Mouse (Mus musculus): ENCODE data around the gene Dhx16. TPM values are rescaled to one million over a fixed set of nuclear protein-coding genes. Genes with fewer than 3 reads are reported as not detected.
"Not testable (repeated sequence)": the region's sequence is repeated elsewhere in the genome, so short reads cannot be mapped to it uniquely, and the experiment has no call there.

Dhx16 gene
- polyA plus RNA-seq, 1 experiment: 42.4 TPM

- TF ChIP-seq MYOD1 (IDR thresholded peaks at IDR 0.05; ENCODE audit: control insufficient read depth, insufficient read length, low read depth) (no peak), MYOG (IDR thresholded peaks at IDR 0.05; ENCODE audit: control insufficient read depth, extremely low read depth, insufficient read length) (no peak), MAX (IDR thresholded peaks at IDR 0.05) (no peak), CEBPB (IDR thresholded peaks at IDR 0.05; ENCODE audit: low read depth) (no peak)
- Histone ChIP-seq H3ac (ENCODE audit: control insufficient read depth, insufficient read length, low read depth) (peak overlapping the region; percentile 55), H3K79me2 (ENCODE audit: control insufficient read depth, insufficient read depth) (peaks cover 71% of the 10 kb centered on the region), H3K79me3 (ENCODE audit: low read depth) (peaks cover 48% of the 10 kb centered on the region), H3K36me3 (ENCODE audit: control insufficient read depth, insufficient read depth) (peaks cover 33% of the 10 kb centered on the region), H3K4me3 (ENCODE audit: insufficient read depth, poor library complexity, severe bottlenecking) (peak overlapping the region; percentile 28), H3K27me3 (ENCODE audit: control insufficient read depth, insufficient read depth, insufficient read length) (no peaks in the 10 kb centered on the region)
Observed at GRCm38 (mm10) chr17:35838570-35838969, 41.0 kb upstream of the Dhx16 start.

GRCm38 (mm10) chr17:35839002-35839401, 40.6 kb upstream of the Dhx16 start:
- H3K27me3 ChIP-seq (ENCODE audit: control insufficient read depth, insufficient read depth, insufficient read length): not testable (repeated sequence)

DNA sequence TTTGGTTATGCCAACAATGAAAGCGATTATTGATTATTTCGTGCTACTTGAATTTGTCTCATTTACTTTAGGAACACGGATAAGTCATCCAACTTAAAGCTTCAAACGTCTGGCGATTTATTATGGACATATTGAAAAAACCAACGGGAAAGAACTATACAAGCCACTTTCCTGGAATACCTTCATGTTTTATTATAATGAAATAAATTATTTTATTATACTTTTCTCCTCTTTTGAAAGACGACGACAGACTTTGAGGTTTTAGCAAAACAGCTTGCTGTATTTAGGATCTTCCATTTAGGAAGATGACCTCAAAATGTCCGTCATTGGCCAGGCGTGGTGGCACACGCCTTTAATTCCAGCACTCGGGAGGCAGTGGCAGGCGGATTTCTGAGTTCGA, 39.1 kb upstream of the Dhx16 start:
- peaks cover 19% of the 10 kb centered on the region for H3K36me3 ChIP-seq (ENCODE audit: control insufficient read depth, insufficient read depth)
- H3K4me3 ChIP-seq (ENCODE audit: insufficient read depth, poor library complexity, severe bottlenecking): no peak overlapping the region
- H3K27me3 ChIP-seq (ENCODE audit: control insufficient read depth, insufficient read depth, insufficient read length): no peaks in the 10 kb centered on the region
- no peak overlapping the region for H3ac ChIP-seq (ENCODE audit: control insufficient read depth, insufficient read length, low read depth)
- H3K79me2 ChIP-seq (ENCODE audit: control insufficient read depth, insufficient read depth): peaks cover 51% of the 10 kb centered on the region
- TF ChIP-seq MYOD1 (IDR thresholded peaks at IDR 0.05; ENCODE audit: control insufficient read depth, insufficient read length, low read depth): no peak
- TF ChIP-seq CEBPB (IDR thresholded peaks at IDR 0.05; ENCODE audit: low read depth): no peak
- TF ChIP-seq MYOG (IDR thresholded peaks at IDR 0.05; ENCODE audit: control insufficient read depth, extremely low read depth, insufficient read length): no peak
- no peak for TF ChIP-seq CTCF (IDR thresholded peaks at IDR 0.05; ENCODE audit: control insufficient read depth, insufficient read depth, insufficient read length)
- no peak for TF ChIP-seq MAX (IDR thresholded peaks at IDR 0.05)
- no peak for TF ChIP-seq USF1 (IDR thresholded peaks at IDR 0.05; ENCODE audit: low read depth)
- no peak for TF ChIP-seq FOSL1 (IDR thresholded peaks at IDR 0.05; ENCODE audit: insufficient read depth, low read length, poor library complexity, severe bottlenecking)
- peaks cover 30% of the 10 kb centered on the region for H3K79me3 ChIP-seq (ENCODE audit: low read depth)

More at GRCm38 (mm10) chr17:35839002-35839401, 40.6 kb upstream of the Dhx16 start:
- Histone ChIP-seq H3K79me2 (ENCODE audit: control insufficient read depth, insufficient read depth) (peaks cover 67% of the 10 kb centered on the region), H3K79me3 (ENCODE audit: low read depth) (peaks cover 44% of the 10 kb centered on the region), H3K4me3 (ENCODE audit: insufficient read depth, poor library complexity, severe bottlenecking) (peak overlapping the region; percentile 28), H3ac (ENCODE audit: control insufficient read depth, insufficient read length, low read depth) (peak overlapping the region; percentile 32), H3K36me3 (ENCODE audit: control insufficient read depth, insufficient read depth) (peaks cover 29% of the 10 kb centered on the region)

- Histone ChIP-seq H3K36me3 (ENCODE audit: control insufficient read depth, insufficient read depth) (peaks cover 19% of the 10 kb centered on the region), H3K79me3 (ENCODE audit: low read depth) (peaks cover 22% of the 10 kb centered on the region), H3K4me3 (ENCODE audit: insufficient read depth, poor library complexity, severe bottlenecking) (peak within 1 kb of the TSS; percentile 44), H3ac (ENCODE audit: control insufficient read depth, insufficient read length, low read depth) (peak within 1 kb of the TSS; percentile 57), H3K79me2 (ENCODE audit: control insufficient read depth, insufficient read depth) (peaks cover 44% of the 10 kb centered on the region), H3K27me3 (ENCODE audit: control insufficient read depth, insufficient read depth, insufficient read length) (no peaks in the 10 kb centered on the region)
- no peak for TF ChIP-seq MYOG (IDR thresholded peaks at IDR 0.05; ENCODE audit: control insufficient read depth, extremely low read depth, insufficient read length)
- peak; percentile 35 for TF ChIP-seq CEBPB (IDR thresholded peaks at IDR 0.05; ENCODE audit: low read depth)
- TF ChIP-seq MYOD1 (IDR thresholded peaks at IDR 0.05; ENCODE audit: control insufficient read depth, insufficient read length, low read depth): peak; percentile 4
- TF ChIP-seq MAX (IDR thresholded peaks at IDR 0.05): peak; percentile 52
- TF ChIP-seq USF1 (IDR thresholded peaks at IDR 0.05; ENCODE audit: low read depth): no peak
Observed at GRCm38 (mm10) chr17:35841076-35841950, 38.3 kb upstream of the Dhx16 start, which contains the start of gene Mdc1. Gene Mdc1 (plus strand): TSS chr17:35841515.

GRCm38 (mm10) chr17:35842006-35842405, 37.6 kb upstream of the Dhx16 start:
- Histone ChIP-seq H3K79me3 (ENCODE audit: low read depth) (peaks cover 16% of the 10 kb centered on the region), H3K27me3 (ENCODE audit: control insufficient read depth, insufficient read depth, insufficient read length) (no peaks in the 10 kb centered on the region), H3K4me3 (ENCODE audit: insufficient read depth, poor library complexity, severe bottlenecking) (peak overlapping the region; percentile 44), H3ac (ENCODE audit: control insufficient read depth, insufficient read length, low read depth) (peak overlapping the region; percentile 57), H3K79me2 (ENCODE audit: control insufficient read depth, insufficient read depth) (peaks cover 37% of the 10 kb centered on the region), H3K36me3 (ENCODE audit: control insufficient read depth, insufficient read depth) (peaks cover 20% of the 10 kb centered on the region)
- TF ChIP-seq CTCF (IDR thresholded peaks at IDR 0.05; ENCODE audit: control insufficient read depth, insufficient read depth, insufficient read length) (no peak), USF1 (IDR thresholded peaks at IDR 0.05; ENCODE audit: low read depth) (no peak), MYOD1 (IDR thresholded peaks at IDR 0.05; ENCODE audit: control insufficient read depth, insufficient read length, low read depth) (no peak), MAX (IDR thresholded peaks at IDR 0.05) (no peak), MYOG (IDR thresholded peaks at IDR 0.05; ENCODE audit: control insufficient read depth, extremely low read depth, insufficient read length) (no peak), FOSL1 (IDR thresholded peaks at IDR 0.05; ENCODE audit: insufficient read depth, low read length, poor library complexity, severe bottlenecking) (no peak), CEBPB (IDR thresholded peaks at IDR 0.05; ENCODE audit: low read depth) (no peak)

GRCm38 (mm10) chr17:35843514-35843913, 36.1 kb upstream of the Dhx16 start:
- Histone ChIP-seq H3K36me3 (ENCODE audit: control insufficient read depth, insufficient read depth) (peaks cover 35% of the 10 kb centered on the region), H3K4me3 (ENCODE audit: insufficient read depth, poor library complexity, severe bottlenecking) (no peak overlapping the region), H3K79me2 (ENCODE audit: control insufficient read depth, insufficient read depth) (peaks cover 25% of the 10 kb centered on the region), H3K27me3 (ENCODE audit: control insufficient read depth, insufficient read depth, insufficient read length) (no peaks in the 10 kb centered on the region), H3K79me3 (ENCODE audit: low read depth) (peaks cover 6% of the 10 kb centered on the region), H3ac (ENCODE audit: control insufficient read depth, insufficient read length, low read depth) (no peak overlapping the region)
- TF ChIP-seq MYOG (IDR thresholded peaks at IDR 0.05; ENCODE audit: control insufficient read depth, extremely low read depth, insufficient read length): no peak
- no peak for TF ChIP-seq MAX (IDR thresholded peaks at IDR 0.05)
- TF ChIP-seq CEBPB (IDR thresholded peaks at IDR 0.05; ENCODE audit: low read depth): no peak
- TF ChIP-seq FOSL1 (IDR thresholded peaks at IDR 0.05; ENCODE audit: insufficient read depth, low read length, poor library complexity, severe bottlenecking): no peak
- TF ChIP-seq CTCF (IDR thresholded peaks at IDR 0.05; ENCODE audit: control insufficient read depth, insufficient read depth, insufficient read length): no peak
- no peak for TF ChIP-seq MYOD1 (IDR thresholded peaks at IDR 0.05; ENCODE audit: control insufficient read depth, insufficient read length, low read depth)
- no peak for TF ChIP-seq USF1 (IDR thresholded peaks at IDR 0.05; ENCODE audit: low read depth)

Measured in C2C12 (cell line).